Mouse (Mus musculus): ENCODE results near the gene Adrb1.

- TF ChIP-seq CTCF (IDR thresholded peaks at IDR 0.05; ENCODE audit: extremely low read depth, insufficient read depth, low read length) (no peak), POLR2A (IDR thresholded peaks at IDR 0.05; ENCODE audit: extremely low read depth, insufficient read depth, low read length) (no peak)
These were observed 34.3 kb upstream of the Adrb1 start for GRCm38 (mm10) chr19:56687676-56688075.

Measured in cortical plate, adult 2 months (tissue).